Mouse (Mus musculus) liver, adult 10 weeks (tissue): ENCODE data around the gene Vmn1r15. TPM values are rescaled to one million over a fixed set of nuclear protein-coding genes. Genes with fewer than 3 reads are reported as not detected.

Experiments
- polyA plus RNA-seq: library from polyadenylated mRNA; stranded (reverse); fragments of 350-450 nt; fragmentation: Illumina TruSeq; extraction: RNeasy Lipid Tissue Mini Kit (QIAGEN cat#74804); gene quantifications from one replicate; pipeline ENCODE4 v1.2.3, GENCODE M21; 2014; ENCODE audit warnings: low read depth, low replicate concordance

The Vmn1r15 gene
- polyA plus RNA-seq, result not detected

DNA sequence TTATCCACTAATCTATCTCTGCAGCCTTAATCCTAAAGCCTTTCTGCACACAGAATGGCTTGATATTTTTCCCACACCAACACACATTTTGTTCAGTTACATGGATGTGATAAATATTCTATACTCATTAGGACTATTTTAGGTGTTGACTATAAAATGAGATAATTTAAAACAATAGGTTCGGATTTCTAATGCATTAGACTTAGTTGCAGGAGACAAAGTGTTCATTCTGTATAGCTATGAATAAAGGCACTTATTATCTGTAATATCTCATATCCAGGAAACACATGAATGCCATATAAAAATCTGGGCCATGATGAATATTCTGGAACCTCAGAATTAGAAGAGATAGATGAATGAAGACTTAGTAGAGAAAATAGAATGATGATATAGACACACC is at the start of gene Vmn1r15:
Gene Vmn1r15, plus strand, starts transcription at position 301 of the 400 bp plus-strand sequence.

GRCm38 (mm10) chr6:57231386-57231785 is 26.4 kb upstream of the Vmn1r15 start, which contains the start of gene Vmn1r14:
Gene Vmn1r14, plus strand, starts transcription at chr6:57231686.

Other genes with a start within 250 kb of the Vmn1r15 start
- not detected for gene Vmn1r7, start 232.6 kb upstream of the Vmn1r15 start, polyA plus RNA-seq
- gene Vmn1r8, start 225.7 kb upstream of the Vmn1r15 start, polyA plus RNA-seq, result not detected
- gene Vmn1r9, start 191.2 kb upstream of the Vmn1r15 start, polyA plus RNA-seq, result not detected
- gene Vmn1r10, start 148.5 kb upstream of the Vmn1r15 start, polyA plus RNA-seq, result not detected
- not detected for gene Vmn1r11, start 124.5 kb upstream of the Vmn1r15 start, polyA plus RNA-seq
- not detected for gene Vmn1r12, start 101.0 kb upstream of the Vmn1r15 start, polyA plus RNA-seq
- not detected for gene Vmn1r13, start 54.7 kb upstream of the Vmn1r15 start, polyA plus RNA-seq
- not detected for gene Vmn1r14, start 26.3 kb upstream of the Vmn1r15 start, polyA plus RNA-seq
- not detected for gene Vmn1r16, start 71.5 kb downstream of the Vmn1r15 start, polyA plus RNA-seq
- not detected for gene Vmn1r17, start 105.8 kb downstream of the Vmn1r15 start, polyA plus RNA-seq
- not detected for gene Vmn1r18, start 137.8 kb downstream of the Vmn1r15 start, polyA plus RNA-seq
- gene Vmn1r19, start 145.8 kb downstream of the Vmn1r15 start, polyA plus RNA-seq, result not detected
- gene Vmn1r20, start 171.0 kb downstream of the Vmn1r15 start, polyA plus RNA-seq, result not detected